Mouse (Mus musculus) mammary gland, adult 2 months (tissue): ENCODE measurements around the gene Bnc1. TPM values are rescaled to one million over a fixed set of nuclear protein-coding genes. Genes with fewer than 3 reads are reported as not detected.

ENCODE experiments used
- polyA plus RNA-seq: library from polyadenylated mRNA; depleted of rRNA; stranded (reverse); fragments of >200 nt; gene quantifications from 2 replicates; pipeline ENCODE4 v1.2.3, GENCODE M21; 2012; ENCODE audit warnings: low replicate concordance; rRNA removed

Bnc1 gene
- polyA plus RNA-seq = 0.12 and 0.19 TPM in 2 replicates

GRCm38 (mm10) chr7:81992131-81993061 is at the start of gene Bnc1:
TSS of gene Bnc1 (minus strand) at chr7:81992292.

GRCm38 (mm10) chr7:81934267-81934745 is 57.8 kb downstream of the Bnc1 start, which contains the start of gene Hdgfl3:
TSS of gene Hdgfl3 (minus strand) at chr7:81934473.

Other genes starting within 250 kb of the Bnc1 start
- gene Ramac, start 229.4 kb downstream of the Bnc1 start, polyA plus RNA-seq = 3.7 and 12.7 TPM in 2 replicates
- 18.5 and 26.6 TPM in 2 replicates for gene 3110040N11Rik, start 202.8 kb downstream of the Bnc1 start, polyA plus RNA-seq
- 36.9 and 41.1 TPM in 2 replicates for gene Btbd1, start 162.9 kb downstream of the Bnc1 start, polyA plus RNA-seq
- not detected in 2 replicates for gene Gm10160, start 136.5 kb downstream of the Bnc1 start, polyA plus RNA-seq
- 86.1 and 101 TPM in 2 replicates for gene Tm6sf1, start 133.3 kb downstream of the Bnc1 start, polyA plus RNA-seq
- gene Hdgfl3, start 57.8 kb downstream of the Bnc1 start, polyA plus RNA-seq = 2.4 and 3.8 TPM in 2 replicates
- gene Sh3gl3, start 181.5 kb upstream of the Bnc1 start, polyA plus RNA-seq = 0.49 and 1.2 TPM in 2 replicates